Mouse (Mus musculus): Measurements from ENCODE around the gene Thada. TPM values are rescaled to one million over a fixed set of nuclear protein-coding genes. Genes with fewer than 3 reads are reported as not detected.

The Thada gene
- polyA plus RNA-seq, 1 experiment, result 6.1 TPM

DNA sequence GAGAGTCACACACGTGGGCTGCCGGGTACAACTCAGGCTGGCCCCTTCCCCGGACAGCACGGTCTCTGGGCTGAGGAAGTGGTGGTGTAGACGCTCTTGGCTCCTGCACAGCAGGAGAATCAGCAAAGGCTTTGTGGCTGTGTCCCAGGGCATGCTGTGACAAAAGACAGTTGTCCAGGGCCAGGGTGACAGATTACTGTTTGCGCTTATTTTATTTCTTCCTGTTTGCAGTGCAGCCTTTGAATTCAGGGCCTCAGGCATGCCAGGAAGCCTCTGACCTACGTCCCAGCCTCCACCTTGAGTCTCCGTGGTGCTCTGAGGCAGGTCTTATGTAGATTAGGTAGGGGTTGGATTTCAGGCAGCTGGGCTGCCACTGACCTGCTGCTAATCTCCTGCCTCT lies 288.5 kb downstream of the Thada start:
- DNase-seq (ENCODE audit: extremely low spot score in 1 of 2, low spot score in 1 of 2), result no peak

- DNase-seq (ENCODE audit: extremely low spot score in 1 of 2, low spot score in 1 of 2), result no peak
Measured at GRCm38 (mm10) chr17:84176446-84176845, 289.6 kb downstream of the Thada start.

GRCm38 (mm10) chr17:84175196-84175595 lies 290.8 kb downstream of the Thada start:
- DNase-seq (ENCODE audit: extremely low spot score in 1 of 2, low spot score in 1 of 2), result no peak

DNA sequence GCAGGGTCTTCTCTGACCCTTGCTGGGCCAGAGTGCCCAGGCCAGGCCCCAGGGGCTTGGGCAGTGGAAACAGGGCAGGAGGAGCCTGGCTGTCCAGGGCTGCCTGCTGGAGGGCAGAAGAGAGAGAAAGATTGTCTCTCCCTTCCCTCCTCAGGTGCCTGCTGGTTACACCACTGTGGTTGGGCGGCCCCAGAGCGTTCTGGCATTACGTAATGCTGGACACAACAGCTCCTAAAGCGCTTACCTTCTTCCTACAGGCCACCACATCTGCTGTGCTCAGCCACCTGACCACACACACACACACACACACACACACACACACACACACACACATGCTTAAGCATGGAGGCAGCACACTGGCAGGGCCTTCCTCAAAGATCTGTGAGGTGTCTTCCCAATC lies 298.6 kb downstream of the Thada start:
- DNase-seq (ENCODE audit: extremely low spot score in 1 of 2, low spot score in 1 of 2), result no peak

DNA sequence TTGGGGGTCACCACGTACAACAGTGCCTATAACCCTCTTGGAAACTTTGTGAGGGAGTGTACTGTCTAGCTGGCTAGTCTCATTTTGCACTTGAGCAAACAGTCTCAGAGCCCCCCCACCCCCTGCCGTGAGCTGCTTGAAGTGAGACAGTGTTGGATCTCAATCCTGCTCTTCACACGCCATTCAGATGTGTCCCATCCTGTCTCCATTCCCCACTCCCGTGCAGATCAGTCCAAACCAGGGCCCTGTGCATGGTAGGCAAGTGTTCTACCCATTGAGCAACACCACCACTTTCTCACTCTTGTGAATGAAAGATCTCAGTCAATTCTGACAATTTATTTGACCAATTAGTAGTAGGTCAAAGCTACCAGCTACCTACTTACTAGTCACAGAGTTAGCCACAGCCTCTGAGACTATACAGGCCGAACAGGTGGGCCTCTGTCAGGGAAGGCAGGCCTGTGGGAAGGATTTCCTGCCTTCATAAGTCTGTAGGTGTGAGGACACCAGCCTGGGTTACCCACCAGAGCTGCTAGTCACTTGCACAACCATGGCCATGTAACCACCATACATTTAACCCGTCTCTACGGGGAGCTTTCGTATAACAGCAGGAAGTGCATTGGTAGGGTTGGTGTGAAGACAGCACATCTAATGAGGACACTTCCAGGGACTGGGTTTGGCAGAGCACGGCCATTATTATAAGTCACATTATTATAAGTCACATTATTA lies 299.7 kb downstream of the Thada start:
- no peak for DNase-seq (ENCODE audit: extremely low spot score in 1 of 2, low spot score in 1 of 2)

DNA sequence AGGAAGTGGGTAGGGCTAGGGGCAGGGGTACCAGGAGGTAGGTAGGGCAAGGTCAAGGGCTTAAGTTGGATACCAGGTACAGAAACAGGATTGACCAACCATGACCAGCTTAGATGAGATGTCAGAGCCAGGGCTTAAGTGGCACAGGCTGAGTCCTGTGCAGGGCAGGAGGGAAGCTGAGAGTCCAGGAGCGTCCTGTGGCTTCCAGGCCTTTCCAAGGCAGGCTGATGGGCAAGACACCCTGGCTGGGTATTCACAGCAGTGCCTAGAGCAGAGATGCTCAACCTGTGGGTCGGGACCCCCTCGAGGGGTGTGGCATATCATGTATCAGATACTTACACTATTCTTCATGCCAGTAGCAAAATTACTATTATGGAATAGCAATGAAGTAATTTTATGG lies 300.3 kb downstream of the Thada start:
- DNase-seq (ENCODE audit: extremely low spot score in 1 of 2, low spot score in 1 of 2), result no peak

DNA sequence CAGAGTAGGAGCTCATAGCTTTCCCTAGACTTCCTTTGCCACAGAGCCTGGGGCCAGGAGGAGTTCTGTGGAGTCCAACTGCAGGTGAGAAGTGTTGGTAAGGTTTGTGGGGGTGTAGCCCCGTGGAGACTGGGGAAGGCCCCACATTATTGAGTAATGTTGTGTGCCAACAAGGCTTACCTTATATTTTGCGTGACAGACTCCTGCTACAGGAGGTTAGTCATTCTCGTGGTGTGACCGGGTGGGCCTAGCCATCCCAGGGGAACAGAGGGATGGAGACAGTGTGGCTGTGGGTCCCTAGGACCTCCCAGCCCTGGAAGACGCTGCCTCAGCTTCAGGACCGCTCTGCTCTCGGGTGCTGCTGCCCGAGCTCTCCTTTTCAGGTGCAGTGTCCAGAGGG lies 301.9 kb downstream of the Thada start:
- DNase-seq (ENCODE audit: extremely low spot score in 1 of 2, low spot score in 1 of 2), result no peak

- DNase-seq (ENCODE audit: extremely low spot score in 1 of 2, low spot score in 1 of 2), result no peak
Measured at GRCm38 (mm10) chr17:84163066-84163785, 302.8 kb downstream of the Thada start.

- DNase-seq (ENCODE audit: extremely low spot score in 1 of 2, low spot score in 1 of 2), result no peak
Measured at GRCm38 (mm10) chr17:84162211-84162760, 303.7 kb downstream of the Thada start.

DNA sequence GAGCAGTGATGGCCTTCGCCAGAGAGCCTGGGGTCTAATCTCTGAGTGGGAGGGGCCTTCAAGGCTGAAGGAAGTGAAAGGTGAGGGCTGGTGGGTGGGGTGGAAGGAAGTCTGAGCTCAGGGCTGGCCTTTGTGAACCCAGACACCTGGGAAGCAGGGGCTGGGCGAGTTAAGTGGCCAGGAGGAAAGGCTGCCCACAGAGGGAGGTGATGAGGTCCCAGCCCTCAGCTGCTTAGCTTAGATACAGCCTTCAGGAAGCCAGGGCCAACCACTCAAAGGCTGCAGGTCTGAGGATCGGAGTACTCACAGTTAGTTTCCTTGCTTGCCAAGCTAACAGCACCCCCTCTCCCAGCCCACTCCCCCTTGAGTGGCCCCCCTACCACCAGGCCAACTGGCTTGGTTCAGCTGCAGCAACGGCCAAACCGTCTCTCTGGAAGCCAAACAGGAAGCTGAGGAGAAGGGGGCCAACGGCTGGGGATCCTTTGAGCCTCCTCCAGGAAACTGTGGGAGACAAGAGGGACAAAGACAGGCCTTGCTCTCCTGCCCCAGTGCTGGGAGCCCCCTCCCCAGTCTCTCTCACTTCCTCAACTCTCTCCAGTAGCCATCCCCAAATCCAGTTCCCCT lies 304.7 kb downstream of the Thada start:
- no peak for DNase-seq (ENCODE audit: extremely low spot score in 1 of 2, low spot score in 1 of 2)

- DNase-seq (ENCODE audit: extremely low spot score in 1 of 2, low spot score in 1 of 2), result no peak
Measured at GRCm38 (mm10) chr17:84158891-84159290, 307.1 kb downstream of the Thada start.

- DNase-seq (ENCODE audit: extremely low spot score in 1 of 2, low spot score in 1 of 2), result no peak
Measured at GRCm38 (mm10) chr17:84158461-84158795, 307.6 kb downstream of the Thada start.

GRCm38 (mm10) chr17:84157743-84158460 lies 308.1 kb downstream of the Thada start:
- no peak for DNase-seq (ENCODE audit: extremely low spot score in 1 of 2, low spot score in 1 of 2)

DNA sequence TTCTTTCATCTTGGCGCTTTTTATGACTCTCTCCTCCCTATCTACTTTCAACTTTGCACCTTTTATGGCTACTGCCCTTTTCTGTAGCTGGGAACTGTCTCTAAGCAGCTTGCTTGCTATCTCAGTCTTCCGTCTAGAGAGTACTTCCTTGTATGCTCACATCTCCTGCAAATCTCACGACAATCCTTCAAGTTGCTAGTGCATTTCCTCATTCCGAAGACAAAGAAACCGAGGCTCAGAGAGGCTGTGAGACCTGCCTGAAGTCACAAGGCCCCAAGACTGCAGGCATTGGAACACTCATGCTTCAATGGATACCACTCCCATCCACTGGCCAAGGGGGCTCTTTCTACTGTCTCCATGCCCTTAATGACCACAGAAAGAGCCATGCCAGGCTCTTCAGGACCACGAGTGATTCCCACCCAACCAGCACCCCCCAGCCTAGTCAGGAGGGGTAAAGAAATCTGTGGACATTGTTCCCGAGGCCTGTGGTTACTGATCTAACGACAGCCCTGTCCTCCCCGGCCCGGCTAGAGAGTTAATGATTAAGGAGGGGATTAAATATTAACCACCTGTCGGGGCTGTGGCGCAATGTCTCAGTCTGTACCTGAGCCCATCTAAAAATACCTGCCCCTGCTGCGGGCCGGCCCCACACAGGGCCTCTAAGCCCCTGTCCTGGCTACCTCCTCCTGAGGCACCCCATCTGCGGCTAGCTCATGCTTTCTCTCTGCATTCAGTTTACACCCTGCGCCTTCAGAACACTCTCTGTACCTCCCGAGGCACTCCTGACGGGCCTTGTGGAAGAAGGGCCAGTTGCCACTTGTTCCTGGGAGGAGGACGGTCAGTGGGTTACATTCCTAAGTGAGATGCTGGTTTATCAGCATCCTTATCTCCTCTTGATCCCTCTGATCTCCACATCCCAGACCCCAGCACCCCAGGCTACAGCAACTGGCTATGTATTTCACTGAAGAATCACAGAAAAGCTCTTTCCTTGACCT lies 309.0 kb downstream of the Thada start:
- no peak for DNase-seq (ENCODE audit: extremely low spot score in 1 of 2, low spot score in 1 of 2)

DNA sequence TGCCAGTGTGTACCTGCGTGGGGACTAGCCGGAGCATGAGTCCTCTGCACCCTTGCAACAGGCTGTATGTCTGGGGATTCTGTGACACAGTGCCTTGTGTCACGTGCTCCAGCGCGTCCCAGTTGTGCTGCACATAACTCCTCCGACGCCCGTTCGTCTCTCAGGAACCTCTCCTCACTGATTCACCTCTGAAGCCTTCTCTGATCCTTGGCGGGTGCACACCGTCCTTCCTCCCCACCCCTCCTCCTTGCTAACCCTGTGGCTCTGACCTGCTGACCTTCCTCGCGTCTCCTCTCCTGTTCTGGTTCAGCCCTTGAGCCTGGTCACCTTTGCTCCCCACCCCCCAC lies 309.8 kb downstream of the Thada start:
- DNase-seq (ENCODE audit: extremely low spot score in 1 of 2, low spot score in 1 of 2), result no peak

DNA sequence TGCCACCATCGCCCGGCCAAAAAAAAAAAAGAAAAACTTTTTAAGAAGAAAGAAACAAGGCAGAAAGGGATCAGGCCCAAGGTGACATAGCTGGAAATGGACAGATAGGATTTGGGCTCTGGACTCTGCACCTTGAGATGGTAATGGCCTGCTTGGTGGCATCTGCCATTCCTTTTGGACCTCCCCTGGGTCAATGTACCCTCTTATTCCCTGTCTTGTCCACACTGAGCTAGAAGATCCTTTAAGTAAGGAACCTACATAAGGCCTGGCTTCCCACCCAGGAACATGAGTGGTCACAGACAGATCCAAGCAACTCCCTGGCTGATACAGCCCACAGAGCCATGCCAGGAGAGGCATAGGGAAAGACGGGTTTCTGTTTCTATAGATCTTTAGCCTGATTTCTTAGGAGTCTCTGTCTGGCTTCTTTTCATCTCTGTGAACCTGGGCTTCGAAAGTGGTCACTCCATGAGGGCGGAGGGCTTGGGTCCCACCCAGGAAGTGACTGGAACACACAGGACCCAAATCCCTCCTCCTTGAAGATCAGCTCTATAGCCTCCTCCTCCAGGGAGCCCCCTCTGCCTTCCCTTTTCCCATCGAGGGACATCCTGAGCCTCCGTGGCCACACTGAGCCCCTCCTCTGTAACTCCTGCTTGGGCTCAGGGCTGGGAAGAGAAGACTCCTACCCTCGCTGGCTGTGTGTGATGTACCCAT lies 310.3 kb downstream of the Thada start:
- DNase-seq (ENCODE audit: extremely low spot score in 1 of 2, low spot score in 1 of 2), result no peak

DNA sequence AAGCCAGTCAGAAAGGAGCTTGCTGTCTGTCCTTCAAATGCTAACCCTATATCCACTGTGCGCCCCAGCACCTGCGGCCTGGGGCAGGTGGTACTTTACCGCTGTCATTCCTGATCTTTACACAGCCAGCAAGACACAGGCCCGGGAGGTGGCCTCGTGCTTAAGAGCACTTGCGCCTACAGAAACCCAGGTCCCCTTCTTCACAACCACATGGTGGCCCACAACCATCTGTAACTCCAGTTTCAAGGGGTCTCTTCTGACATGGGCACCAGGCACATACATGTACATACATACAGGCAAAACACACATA lies 311.0 kb downstream of the Thada start:
- DNase-seq (ENCODE audit: extremely low spot score in 1 of 2, low spot score in 1 of 2), result no peak

GRCm38 (mm10) chr17:84154302-84155028 lies 311.5 kb downstream of the Thada start:
- no peak for DNase-seq (ENCODE audit: extremely low spot score in 1 of 2, low spot score in 1 of 2)
